Mouse (Mus musculus): ENCODE data around the gene Kntc1. TPM values are rescaled to one million over a fixed set of nuclear protein-coding genes. Genes with fewer than 3 reads are reported as not detected.
"Not testable (repeated sequence)": the region's sequence is repeated elsewhere in the genome, so short reads cannot be mapped to it uniquely, and the experiment has no call there.

Kntc1 gene
- total and polyA plus RNA-seq, 2 experiments: 0.26 to 0.37 TPM

GRCm38 (mm10) chr5:123747604-123748003 is 1.9 kb upstream of the Kntc1 start:
- peaks cover 14% of the 10 kb centered on the region; the same call in 1 of the 2 replicates for H3K79me2 ChIP-seq (ENCODE audit: control insufficient read depth, insufficient read depth, low read length)
- no peak for DNase-seq (ENCODE audit: extremely low read depth, low read depth, low spot score)
- peak overlapping the region; percentile 26; the same call in 1 of the 2 replicates for H3K4me3 ChIP-seq (ENCODE audit: insufficient read depth, low read depth, low read length)
- H3K9ac ChIP-seq (ENCODE audit: low read depth, low read length): peak overlapping the region; percentile 28; the same call in 1 of the 2 replicates
- peaks cover 25% of the 10 kb centered on the region for H3K36me3 ChIP-seq (ENCODE audit: control insufficient read depth, insufficient read depth, low read length)
- no peak overlapping the region for H3K27ac ChIP-seq (replicated peaks; ENCODE audit: insufficient read depth, low read depth, low read length)
- WGBS: 8% methylated on average over 7 of the region's 7 CpGs
- no peaks in the 10 kb centered on the region for H3K27me3 ChIP-seq (ENCODE audit: control insufficient read depth, insufficient read depth, low read length)
- peaks cover 15% of the 10 kb centered on the region for H3K4me1 ChIP-seq (ENCODE audit: control insufficient read depth, insufficient read depth, low read length)
- TF ChIP-seq POLR2A (IDR thresholded peaks at IDR 0.05; ENCODE audit: extremely low read depth, insufficient read depth, low read length) (no peak), CTCF (IDR thresholded peaks at IDR 0.05; ENCODE audit: low read depth, low read length) (no peak)

GRCm38 (mm10) chr5:123748339-123749064 is 1.0 kb upstream of the Kntc1 start:
- DNase-seq (ENCODE audit: extremely low read depth, low read depth, low spot score): no peak
- TF ChIP-seq POLR2A (IDR thresholded peaks at IDR 0.05; ENCODE audit: extremely low read depth, insufficient read depth, low read length) (no peak), CTCF (IDR thresholded peaks at IDR 0.05; ENCODE audit: low read depth, low read length) (no peak)
- H3K4me1 ChIP-seq (ENCODE audit: control insufficient read depth, insufficient read depth, low read length): peaks cover 15% of the 10 kb centered on the region
- H3K27ac ChIP-seq (replicated peaks; ENCODE audit: insufficient read depth, low read depth, low read length): peak overlapping the region; percentile 94
- H3K27me3 ChIP-seq (ENCODE audit: control insufficient read depth, insufficient read depth, low read length): no peaks in the 10 kb centered on the region
- peaks cover 18% of the 10 kb centered on the region for H3K36me3 ChIP-seq (ENCODE audit: control insufficient read depth, insufficient read depth, low read length)
- peak overlapping the region; percentile 72 for H3K4me3 ChIP-seq (ENCODE audit: insufficient read depth, low read depth, low read length)
- under 1% methylated on average over 18 of the region's 18 CpGs for WGBS
- H3K9ac ChIP-seq (ENCODE audit: low read depth, low read length): peak overlapping the region; percentile 82
- peaks cover 14% of the 10 kb centered on the region; the same call in 1 of the 2 replicates for H3K79me2 ChIP-seq (ENCODE audit: control insufficient read depth, insufficient read depth, low read length)

- H3K27me3 ChIP-seq (ENCODE audit: control insufficient read depth, insufficient read depth, low read length): no peaks in the 10 kb centered on the region
- DNase-seq (ENCODE audit: extremely low read depth, low read depth, low spot score): no peak
- no peaks in the 10 kb centered on the region for H3K4me1 ChIP-seq (ENCODE audit: control insufficient read depth, insufficient read depth, low read length)
- no peak overlapping the region for H3K9ac ChIP-seq (ENCODE audit: low read depth, low read length)
- no peaks in the 10 kb centered on the region for H3K79me2 ChIP-seq (ENCODE audit: control insufficient read depth, insufficient read depth, low read length)
- H3K36me3 ChIP-seq (ENCODE audit: control insufficient read depth, insufficient read depth, low read length): no peaks in the 10 kb centered on the region
- no peak overlapping the region for H3K27ac ChIP-seq (replicated peaks; ENCODE audit: insufficient read depth, low read depth, low read length)
- no peak overlapping the region for H3K4me3 ChIP-seq (ENCODE audit: insufficient read depth, low read depth, low read length)
- TF ChIP-seq CTCF (IDR thresholded peaks at IDR 0.05; ENCODE audit: low read depth, low read length) (no peak), POLR2A (IDR thresholded peaks at IDR 0.05; ENCODE audit: extremely low read depth, insufficient read depth, low read length) (no peak)
- 96% methylated on average over 11 of the region's 11 CpGs for WGBS
Measured at GRCm38 (mm10) chr5:123765506-123765905, 16.0 kb downstream of the Kntc1 start.

GRCm38 (mm10) chr5:123766455-123766854 is 16.9 kb downstream of the Kntc1 start:
- H3K36me3 ChIP-seq (ENCODE audit: control insufficient read depth, insufficient read depth, low read length); H3K4me1 ChIP-seq (ENCODE audit: control insufficient read depth, insufficient read depth, low read length); H3K79me2 ChIP-seq (ENCODE audit: control insufficient read depth, insufficient read depth, low read length); DNase-seq (ENCODE audit: extremely low read depth, low read depth, low spot score); H3K27me3 ChIP-seq (ENCODE audit: control insufficient read depth, insufficient read depth, low read length); H3K4me3 ChIP-seq (ENCODE audit: insufficient read depth, low read depth, low read length); H3K9ac ChIP-seq (ENCODE audit: low read depth, low read length); H3K27ac ChIP-seq (replicated peaks; ENCODE audit: insufficient read depth, low read depth, low read length): not testable (repeated sequence)
- 95% methylated on average over 11 of the region's 11 CpGs for WGBS

- no peak for DNase-seq (ENCODE audit: extremely low read depth, low read depth, low spot score)
- Histone ChIP-seq H3K4me1 (ENCODE audit: control insufficient read depth, insufficient read depth, low read length) (no peaks in the 10 kb centered on the region), H3K4me3 (ENCODE audit: insufficient read depth, low read depth, low read length) (no peak overlapping the region), H3K79me2 (ENCODE audit: control insufficient read depth, insufficient read depth, low read length) (no peaks in the 10 kb centered on the region), H3K36me3 (ENCODE audit: control insufficient read depth, insufficient read depth, low read length) (no peaks in the 10 kb centered on the region), H3K27ac (replicated peaks; ENCODE audit: insufficient read depth, low read depth, low read length) (no peak overlapping the region), H3K9ac (ENCODE audit: low read depth, low read length) (no peak overlapping the region), H3K27me3 (ENCODE audit: control insufficient read depth, insufficient read depth, low read length) (no peaks in the 10 kb centered on the region)
- WGBS: 93% methylated on average over 9 of the region's 9 CpGs
- TF ChIP-seq CTCF (IDR thresholded peaks at IDR 0.05; ENCODE audit: low read depth, low read length) (no peak), POLR2A (IDR thresholded peaks at IDR 0.05; ENCODE audit: extremely low read depth, insufficient read depth, low read length) (no peak)
Measured at GRCm38 (mm10) chr5:123773441-123773840, 23.9 kb downstream of the Kntc1 start.

- DNase-seq (ENCODE audit: extremely low read depth, low read depth, low spot score): no peak
- 91% methylated on average over 8 of the region's 8 CpGs for WGBS
- no peaks in the 10 kb centered on the region for H3K4me1 ChIP-seq (ENCODE audit: control insufficient read depth, insufficient read depth, low read length)
- no peak overlapping the region for H3K4me3 ChIP-seq (ENCODE audit: insufficient read depth, low read depth, low read length)
- no peak for TF ChIP-seq POLR2A (IDR thresholded peaks at IDR 0.05; ENCODE audit: extremely low read depth, insufficient read depth, low read length)
- H3K27ac ChIP-seq (replicated peaks; ENCODE audit: insufficient read depth, low read depth, low read length): no peak overlapping the region
- H3K36me3 ChIP-seq (ENCODE audit: control insufficient read depth, insufficient read depth, low read length): no peaks in the 10 kb centered on the region
- H3K79me2 ChIP-seq (ENCODE audit: control insufficient read depth, insufficient read depth, low read length): no peaks in the 10 kb centered on the region
- no peaks in the 10 kb centered on the region for H3K27me3 ChIP-seq (ENCODE audit: control insufficient read depth, insufficient read depth, low read length)
- no peak overlapping the region for H3K9ac ChIP-seq (ENCODE audit: low read depth, low read length)
Measured at GRCm38 (mm10) chr5:123780716-123781115, 31.2 kb downstream of the Kntc1 start.

Measured in liver, adult 2 months (tissue).